9 mouse cellular contexts compared by ENCODE assay signal in the genomic region with DNA sequence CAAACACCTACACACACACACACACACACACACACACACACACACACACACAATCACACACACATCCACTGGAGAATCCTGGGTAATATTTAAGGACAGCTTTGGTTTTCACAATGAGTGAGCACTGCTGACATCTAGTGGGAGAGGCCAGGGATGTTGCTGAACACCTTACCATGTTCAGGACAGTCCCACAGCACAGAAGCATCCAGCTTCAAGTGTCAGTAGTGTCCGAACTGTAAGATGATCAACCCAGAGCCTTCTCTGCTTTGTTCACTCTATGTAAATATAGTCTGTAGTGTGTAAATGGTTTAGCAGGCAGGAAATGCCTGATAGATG.
A peak's percentile ranks its signal among the peaks of the same experiment; 100 is the strongest.
DNase-seq lines count a peak whose midpoint lies in the region; ATAC-seq lines count a peak whose summit lies in the region.
"Had no signal": no experiment of that assay in that cellular context is flagged by ENCODE, and none has a peak within 500 bp of the region (broad histone marks: within the 10 kb centered on the region; RNA-seq: fewer than 3 reads in every experiment).

No protein-coding gene starts in this region.

- H3K9ac ChIP-seq in forebrain, embryonic 16.5 days (replicated peaks; ENCODE audit: low read depth, low read length): no peak overlapping the region
- H3K9ac ChIP-seq: neural tube, embryonic 12.5 days had no signal

- H3K27ac ChIP-seq in forebrain, embryonic 16.5 days (ENCODE audit: low read length): no peak overlapping the region
- H3K27ac ChIP-seq: neural tube, embryonic 12.5 days had no signal

- H3K27me3 ChIP-seq in forebrain, embryonic 16.5 days (replicated peaks; ENCODE audit: control insufficient read depth, insufficient read depth, low read length): 0 out of 2 replicates have a peak, but pooled peaks cover 7% of the 10 kb centered on the region
- H3K27me3 ChIP-seq: neural tube, embryonic 12.5 days had no signal

- WGBS in forebrain, embryonic 16.5 days: 48% methylated on average over 1 of the region's 1 CpGs

- no peak overlapping the region for H3K4me3 ChIP-seq in forebrain, embryonic 16.5 days (replicated peaks; ENCODE audit: low read length)
- H3K4me3 ChIP-seq: neural tube, embryonic 12.5 days had no signal

- no peaks in the 10 kb centered on the region for H3K36me3 ChIP-seq in forebrain, embryonic 16.5 days (ENCODE audit: control insufficient read depth, insufficient read depth)
- H3K36me3 ChIP-seq: neural tube, embryonic 12.5 days had no signal

- no peak overlapping the region for H3K4me2 ChIP-seq in forebrain, embryonic 16.5 days (ENCODE audit: low read length)
- H3K4me2 ChIP-seq: neural tube, embryonic 12.5 days had no signal

- ATAC-seq in forebrain, embryonic 16.5 days: peak; percentile 79
- ATAC-seq in erythroblast, adult 5-6 weeks (replicated peaks; ENCODE audit: low FRiP score, poor library complexity, severe bottlenecking): no peak

- no peaks in the 10 kb centered on the region for H3K9me3 ChIP-seq in forebrain, embryonic 16.5 days (ENCODE audit: control insufficient read depth, low read length)
- H3K9me3 ChIP-seq: neural tube, embryonic 12.5 days had no signal

- peaks cover 9% of the 10 kb centered on the region for H3K4me1 ChIP-seq in forebrain, embryonic 16.5 days (replicated peaks; ENCODE audit: control insufficient read depth, insufficient read depth, low read length)
- H3K4me1 ChIP-seq: neural tube, embryonic 12.5 days had no signal

- DNase-seq in layer of hippocampus, adult 11-12 months (ENCODE audit: low spot score): peak; percentile 34
- no peak for DNase-seq in layer of hippocampus, adult 9-10 months (ENCODE audit: low spot score)
- DNase-seq in NIH3T3 (ENCODE audit: low read depth): peak; percentile 49
- DNase-seq in kidney, postnatal 10 days: peak; percentile 49
- DNase-seq in right cerebral cortex, postnatal 4 days: peak; percentile 30
- no peak for DNase-seq in thymus, postnatal 36 days

Comparison
In these comparisons a context has a peak if more than half of its experiments do, and no peak if none do; other contexts are left out.
1. DNase-seq: peak in layer of hippocampus, adult 11-12 months (single experiment), NIH3T3 (single experiment), kidney, postnatal 10 days (single experiment) and right cerebral cortex, postnatal 4 days (single experiment); none in layer of hippocampus, adult 9-10 months (single experiment) and thymus, postnatal 36 days (0 of 2).